Mouse (Mus musculus): ENCODE data around the gene Nhsl1. TPM values are rescaled to one million over a fixed set of nuclear protein-coding genes. Genes with fewer than 3 reads are reported as not detected.

Gene Nhsl1
- polyA plus RNA-seq, 1 experiment: 44.6 TPM

- no peak for TF ChIP-seq CTCF (IDR thresholded peaks at IDR 0.05; ENCODE audit: extremely low read depth, insufficient read length, insufficient replicate concordance, low read depth, low read length)
- no peaks in the 10 kb centered on the region for H3K27me3 ChIP-seq (ENCODE audit: control insufficient read depth, insufficient read depth, low read length)
- WGBS: 72% methylated on average over 15 of the region's 15 CpGs
- no peak overlapping the region for H3K4me3 ChIP-seq (ENCODE audit: low read depth, low read length)
- no peaks in the 10 kb centered on the region for H3K36me3 ChIP-seq (ENCODE audit: control insufficient read depth, insufficient read depth, low read length)
- H3K27ac ChIP-seq (ENCODE audit: insufficient read depth, low read depth, low read length): no peak overlapping the region
- no peaks in the 10 kb centered on the region for H3K4me1 ChIP-seq (ENCODE audit: control insufficient read depth, insufficient read depth, insufficient read length, low read length)
Measured at GRCm38 (mm10) chr10:18341444-18342196, 22.8 kb downstream of the Nhsl1 start.

- no peak for TF ChIP-seq POLR2A (IDR thresholded peaks at IDR 0.05; ENCODE audit: low read depth, low read length)
- no peak for TF ChIP-seq CTCF (IDR thresholded peaks at IDR 0.05; ENCODE audit: extremely low read depth, insufficient read length, insufficient replicate concordance, low read depth, low read length)
- H3K27ac ChIP-seq (ENCODE audit: insufficient read depth, low read depth, low read length): no peak overlapping the region
- no peak overlapping the region for H3K4me3 ChIP-seq (ENCODE audit: low read depth, low read length)
- no peaks in the 10 kb centered on the region for H3K4me1 ChIP-seq (ENCODE audit: control insufficient read depth, insufficient read depth, insufficient read length, low read length)
- no peaks in the 10 kb centered on the region for H3K36me3 ChIP-seq (ENCODE audit: control insufficient read depth, insufficient read depth, low read length)
- 95% methylated on average over 15 of the region's 15 CpGs for WGBS
- no peaks in the 10 kb centered on the region for H3K27me3 ChIP-seq (ENCODE audit: control insufficient read depth, insufficient read depth, low read length)
Measured at GRCm38 (mm10) chr10:18347231-18347630, 28.4 kb downstream of the Nhsl1 start.

GRCm38 (mm10) chr10:18350781-18351180 is 32.0 kb downstream of the Nhsl1 start:
- no peaks in the 10 kb centered on the region for H3K4me1 ChIP-seq (ENCODE audit: control insufficient read depth, insufficient read depth, insufficient read length, low read length)
- H3K36me3 ChIP-seq (ENCODE audit: control insufficient read depth, insufficient read depth, low read length): no peaks in the 10 kb centered on the region
- WGBS: 73% methylated on average over 4 of the region's 4 CpGs
- no peaks in the 10 kb centered on the region for H3K27me3 ChIP-seq (ENCODE audit: control insufficient read depth, insufficient read depth, low read length)
- TF ChIP-seq POLR2A (IDR thresholded peaks at IDR 0.05; ENCODE audit: low read depth, low read length): no peak
- no peak for TF ChIP-seq CTCF (IDR thresholded peaks at IDR 0.05; ENCODE audit: extremely low read depth, insufficient read length, insufficient replicate concordance, low read depth, low read length)
- no peak overlapping the region for H3K4me3 ChIP-seq (ENCODE audit: low read depth, low read length)
- H3K27ac ChIP-seq (ENCODE audit: insufficient read depth, low read depth, low read length): no peak overlapping the region

DNA sequence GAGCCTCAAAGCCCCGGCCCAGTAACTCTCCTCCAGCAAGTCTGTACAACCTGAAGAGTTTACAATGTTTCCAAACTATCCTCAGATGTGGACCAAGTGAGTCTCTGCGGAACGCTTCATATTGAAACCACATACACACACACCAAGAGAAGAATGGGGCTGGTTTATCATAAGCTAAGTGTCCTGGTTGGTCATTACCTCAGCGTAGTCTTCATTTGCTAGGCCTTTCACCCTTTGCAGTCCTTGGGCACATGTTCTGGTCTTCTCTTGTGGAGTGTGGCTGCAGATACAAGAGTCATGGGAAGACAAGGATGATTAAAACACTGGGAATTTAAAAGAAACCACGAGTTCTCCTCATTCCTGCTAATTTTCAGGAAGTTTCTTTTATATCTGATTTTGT is 34.2 kb downstream of the Nhsl1 start:
- H3K27me3 ChIP-seq (ENCODE audit: control insufficient read depth, insufficient read depth, low read length): no peaks in the 10 kb centered on the region
- H3K4me3 ChIP-seq (ENCODE audit: low read depth, low read length): no peak overlapping the region
- TF ChIP-seq CTCF (IDR thresholded peaks at IDR 0.05; ENCODE audit: extremely low read depth, insufficient read length, insufficient replicate concordance, low read depth, low read length) (no peak), POLR2A (IDR thresholded peaks at IDR 0.05; ENCODE audit: low read depth, low read length) (no peak)
- H3K27ac ChIP-seq (ENCODE audit: insufficient read depth, low read depth, low read length): no peak overlapping the region
- H3K36me3 ChIP-seq (ENCODE audit: control insufficient read depth, insufficient read depth, low read length): no peaks in the 10 kb centered on the region
- no peaks in the 10 kb centered on the region for H3K4me1 ChIP-seq (ENCODE audit: control insufficient read depth, insufficient read depth, insufficient read length, low read length)
- 81% methylated on average over 5 of the region's 5 CpGs for WGBS

DNA sequence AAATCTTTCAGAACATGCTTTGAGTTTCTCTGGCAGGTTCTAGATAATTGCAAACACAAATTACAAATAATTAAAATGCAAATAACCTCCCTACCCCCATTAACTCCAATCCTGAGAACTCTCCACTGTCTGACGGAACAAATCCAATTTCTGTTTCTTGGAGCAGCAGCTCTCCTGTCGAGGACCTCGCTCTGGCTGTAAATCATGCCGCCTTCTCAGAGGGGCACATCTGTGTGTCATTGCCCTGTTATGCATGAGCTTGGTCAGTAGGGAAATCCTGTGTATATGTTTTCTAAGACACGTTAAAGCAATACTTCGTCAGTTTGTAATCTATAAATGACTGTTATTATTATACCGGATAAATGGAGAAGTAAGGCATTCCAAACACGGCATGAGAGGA is 35.3 kb downstream of the Nhsl1 start:
- no peak overlapping the region for H3K27ac ChIP-seq (ENCODE audit: insufficient read depth, low read depth, low read length)
- no peaks in the 10 kb centered on the region for H3K4me1 ChIP-seq (ENCODE audit: control insufficient read depth, insufficient read depth, insufficient read length, low read length)
- H3K36me3 ChIP-seq (ENCODE audit: control insufficient read depth, insufficient read depth, low read length): no peaks in the 10 kb centered on the region
- WGBS: 86% methylated on average over 8 of the region's 8 CpGs
- H3K4me3 ChIP-seq (ENCODE audit: low read depth, low read length): no peak overlapping the region
- no peaks in the 10 kb centered on the region for H3K27me3 ChIP-seq (ENCODE audit: control insufficient read depth, insufficient read depth, low read length)
- no peak for TF ChIP-seq CTCF (IDR thresholded peaks at IDR 0.05; ENCODE audit: extremely low read depth, insufficient read length, insufficient replicate concordance, low read depth, low read length)
- no peak for TF ChIP-seq POLR2A (IDR thresholded peaks at IDR 0.05; ENCODE audit: low read depth, low read length)

- no peak overlapping the region for H3K4me3 ChIP-seq (ENCODE audit: low read depth, low read length)
- no peaks in the 10 kb centered on the region for H3K27me3 ChIP-seq (ENCODE audit: control insufficient read depth, insufficient read depth, low read length)
- no peaks in the 10 kb centered on the region for H3K4me1 ChIP-seq (ENCODE audit: control insufficient read depth, insufficient read depth, insufficient read length, low read length)
- TF ChIP-seq POLR2A (IDR thresholded peaks at IDR 0.05; ENCODE audit: low read depth, low read length) (no peak), CTCF (IDR thresholded peaks at IDR 0.05; ENCODE audit: extremely low read depth, insufficient read length, insufficient replicate concordance, low read depth, low read length) (no peak)
- no peak overlapping the region for H3K27ac ChIP-seq (ENCODE audit: insufficient read depth, low read depth, low read length)
- WGBS: 76% methylated on average over 6 of the region's 6 CpGs
- no peaks in the 10 kb centered on the region for H3K36me3 ChIP-seq (ENCODE audit: control insufficient read depth, insufficient read depth, low read length)
Measured at GRCm38 (mm10) chr10:18356461-18356860, 37.7 kb downstream of the Nhsl1 start.

DNA sequence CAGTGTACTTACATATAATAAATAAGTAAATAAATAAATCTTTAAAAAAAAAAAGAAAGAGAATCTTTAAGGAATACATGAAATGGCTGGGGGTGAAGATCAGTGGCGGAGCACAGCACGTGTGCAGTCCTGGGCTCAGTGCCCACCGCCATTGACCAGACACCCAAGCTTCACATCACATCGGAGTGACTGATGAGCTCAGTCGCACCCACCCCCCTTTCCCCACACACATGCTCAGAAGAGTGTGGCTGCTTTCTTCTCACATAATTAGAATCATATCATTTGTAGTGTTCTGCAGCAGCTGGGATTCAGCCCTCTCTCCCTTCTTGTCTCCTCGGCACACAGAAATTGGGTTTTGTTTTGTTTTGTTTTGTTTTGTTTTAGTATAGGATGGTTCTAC is 38.4 kb downstream of the Nhsl1 start:
- Histone ChIP-seq H3K36me3 (ENCODE audit: control insufficient read depth, insufficient read depth, low read length) (no peaks in the 10 kb centered on the region), H3K27ac (ENCODE audit: insufficient read depth, low read depth, low read length) (no peak overlapping the region), H3K4me1 (ENCODE audit: control insufficient read depth, insufficient read depth, insufficient read length, low read length) (no peaks in the 10 kb centered on the region), H3K27me3 (ENCODE audit: control insufficient read depth, insufficient read depth, low read length) (no peaks in the 10 kb centered on the region), H3K4me3 (ENCODE audit: low read depth, low read length) (no peak overlapping the region)
- TF ChIP-seq POLR2A (IDR thresholded peaks at IDR 0.05; ENCODE audit: low read depth, low read length) (no peak), CTCF (IDR thresholded peaks at IDR 0.05; ENCODE audit: extremely low read depth, insufficient read length, insufficient replicate concordance, low read depth, low read length) (no peak)
- WGBS: 84% methylated on average over 6 of the region's 6 CpGs
